Mouse (Mus musculus) ES-E14 (cell line): ENCODE data around the gene Snta1.

Experiments
- HCFC1 ChIP-seq: IDR thresholded peaks from 2 replicates; pipeline ENCODE4 v1.6.1; 2012; ENCODE audit warnings: low read length, inconsistent platforms, borderline replicate concordance; ENCODE audit not compliant: insufficient read depth
- MAFK ChIP-seq: IDR thresholded peaks from 2 replicates; pipeline ENCODE4 v1.6.1; 2014; ENCODE audit warnings: mild to moderate bottlenecking, low read depth, low read length, inconsistent platforms; ENCODE audit not compliant: insufficient read depth
- ZC3H11A ChIP-seq: IDR thresholded peaks from 2 replicates; pipeline ENCODE4 v1.6.1; 2012; ENCODE audit warnings: low read depth, mild to moderate bottlenecking, inconsistent platforms, low read length, borderline replicate concordance
- ZNF384 ChIP-seq: IDR thresholded peaks from 2 replicates; pipeline ENCODE4 v1.6.1; 2012; ENCODE audit warnings: low read depth, low read length, inconsistent platforms

- no peak for TF ChIP-seq ZNF384
- peak; percentile 73 for TF ChIP-seq MAFK
- TF ChIP-seq ZC3H11A = no peak
- no peak for TF ChIP-seq HCFC1
Observed at GRCm38 (mm10) chr2:154448633-154449032, 40.7 kb upstream of the Snta1 start.
